Mouse (Mus musculus) stomach, embryonic 14.5 days (tissue): ENCODE measurements around the gene Pnmal2. TPM values are rescaled to one million over a fixed set of nuclear protein-coding genes. Genes with fewer than 3 reads are reported as not detected.

Source experiments
- ATAC-seq: fragments of 200-750 bp; cut with Nextera tagmentation; 2 replicates; pipeline ENCODE4 v1.8.0; 2017; ENCODE audit warnings: low read depth, moderate TSS enrichment; ENCODE audit not compliant: insufficient number of reproducible peaks, insufficient read depth, low FRiP score
- H3K27ac ChIP-seq: fragments of 300-500 bp; sonication (generic); 2 replicates; pipeline ENCODE4 v1.5.1; 2014; ENCODE audit warnings: mild to moderate bottlenecking, low read length, moderate library complexity, mixed read lengths
- H3K27me3 ChIP-seq: fragments of 300-500 bp; sonication (generic); 2 replicates; pipeline ENCODE4 v1.6.1; 2014; ENCODE audit warnings: low read length, control low read depth, mixed read lengths; ENCODE audit not compliant: control insufficient read depth, insufficient read depth
- H3K36me3 ChIP-seq: fragments of 300-500 bp; sonication (generic); 2 replicates; pipeline ENCODE4 v1.6.1; 2014; ENCODE audit warnings: mild to moderate bottlenecking, control low read depth, low read length, moderate library complexity, mixed read lengths; ENCODE audit not compliant: control insufficient read depth, insufficient read depth
- H3K4me1 ChIP-seq: fragments of 300-500 bp; sonication (generic); 2 replicates; pipeline ENCODE4 v1.6.1; 2014; ENCODE audit warnings: low read length, control low read depth, mixed read lengths; ENCODE audit not compliant: control insufficient read depth, insufficient read depth
- H3K4me2 ChIP-seq: fragments of 300-500 bp; sonication (generic); replicated peaks from 2 replicates; pipeline ENCODE4 v1.6.1; 2014; ENCODE audit warnings: low read depth, low read length, control low read depth
- H3K4me3 ChIP-seq: fragments of 300-500 bp; sonication (generic); 2 replicates; pipeline ENCODE4 v1.5.1; 2014; ENCODE audit warnings: low read depth, low read length, control low read depth
- H3K9ac ChIP-seq: fragments of 300-500 bp; sonication (generic); replicated peaks from 2 replicates; pipeline ENCODE4 v1.6.1; 2014; ENCODE audit warnings: low read depth, mild to moderate bottlenecking, control low read depth, low read length, moderate library complexity, mixed read lengths
- H3K9me3 ChIP-seq: fragments of 300-500 bp; sonication (generic); 2 replicates; pipeline ENCODE4 v1.6.1; 2016; ENCODE audit warnings: low read depth, low read length, control low read depth; ENCODE audit not compliant: control insufficient read depth
- WGBS: fragments of 180-500 bp; shearing (Covaris S2); extraction: QIAGEN DNeasy Blood & Tissue Kit; methylation state at CpG from one replicate; pipeline ENCODE4 v1.1.7; 2014; 5-methylcytosine and 5-hydroxymethylcytosine counted together
- polyA plus RNA-seq: library from polyadenylated mRNA; unstranded; fragments of >200 nt; fragmentation: Nextera tagmentation; extraction: Ambion mirVana; gene quantifications from 2 replicates; pipeline ENCODE4 v1.2.1, GENCODE M21; 2014

Gene Pnmal2
- 8.6 and 8.8 TPM in 2 replicates for polyA plus RNA-seq

DNA sequence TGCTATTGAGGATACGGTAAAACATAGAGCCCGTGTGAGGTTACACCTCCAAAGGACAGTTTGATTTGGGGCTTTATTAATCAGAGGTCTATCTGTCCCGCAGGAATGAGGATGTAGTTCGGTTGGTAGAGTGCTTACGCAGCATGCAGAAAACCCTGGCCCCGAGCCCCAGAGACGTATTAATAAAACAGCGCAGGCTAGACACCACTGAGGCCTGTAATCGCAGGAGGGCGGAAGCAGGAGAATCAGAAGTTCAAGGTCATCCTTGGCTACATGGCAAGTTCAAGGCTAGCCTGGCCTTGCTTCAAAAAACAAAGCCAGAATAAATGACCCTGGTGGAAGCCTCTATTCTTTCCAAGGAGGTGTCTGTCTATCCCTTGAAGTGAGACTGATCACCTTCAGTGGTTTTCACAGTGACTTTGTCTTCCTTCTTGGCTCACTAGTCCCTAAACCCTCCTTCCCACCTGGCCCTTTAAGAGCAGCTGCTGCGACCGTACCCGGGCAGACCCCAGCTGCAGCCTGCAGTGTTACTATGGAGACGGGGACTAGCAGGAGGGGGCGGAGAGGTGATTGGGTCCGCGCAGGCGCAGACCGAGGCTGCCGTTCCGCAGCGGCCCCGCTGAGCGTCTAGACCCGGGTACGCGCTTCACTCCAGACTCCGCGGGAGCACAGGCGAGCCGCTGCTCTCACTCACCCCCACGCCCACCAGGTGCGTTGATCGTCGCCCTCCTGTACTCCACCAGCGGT lies at the start of gene Pnmal2:
Pnmal2 (plus strand) TSS at position 622 of the 747 bp plus-strand sequence.
- H3K4me3 ChIP-seq, result peak within 1 kb of the TSS; percentile 46
- H3K9me3 ChIP-seq, result no peaks in the 10 kb centered on the region
- H3K27me3 ChIP-seq, result peaks cover 20% of the 10 kb centered on the region
- H3K9ac ChIP-seq, result peak within 1 kb of the TSS; percentile 49
- H3K36me3 ChIP-seq, result no peaks in the 10 kb centered on the region
- H3K27ac ChIP-seq, result peak within 1 kb of the TSS; percentile 36; the same call in 1 of the 2 replicates
- peaks cover 52% of the 10 kb centered on the region for H3K4me1 ChIP-seq
- ATAC-seq, result peak; percentile 89
- peak within 1 kb of the TSS; percentile 82 for H3K4me2 ChIP-seq
- WGBS, result 13% methylated on average over 36 of the region's 36 CpGs

DNA sequence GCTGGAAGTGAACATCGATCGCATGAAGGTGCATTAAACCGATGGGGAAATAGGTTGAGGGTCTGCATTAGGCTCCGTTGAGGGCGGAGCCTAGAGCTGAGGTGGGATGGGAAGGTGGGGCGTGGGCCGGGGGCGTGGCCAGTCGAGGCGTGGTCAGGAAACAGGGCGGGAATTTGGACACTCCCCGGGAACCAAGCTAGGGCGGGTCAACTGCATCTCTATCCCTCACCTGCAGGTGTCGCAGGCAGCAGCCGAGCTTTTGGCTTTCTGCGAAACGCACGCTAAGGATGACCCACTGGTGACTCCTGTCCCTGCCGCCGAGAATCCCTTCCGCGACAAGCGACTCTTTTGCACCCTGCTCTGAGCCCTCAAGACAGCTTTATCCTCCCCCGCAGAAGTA lies 49.5 kb upstream of the Pnmal2 start:
- under 1% methylated on average over 24 of the region's 24 CpGs for WGBS
- Histone ChIP-seq H3K36me3 (no peaks in the 10 kb centered on the region), H3K4me2 (peak overlapping the region; percentile 40), H3K4me1 (peaks cover 20% of the 10 kb centered on the region; the same call in 1 of the 2 replicates), H3K9me3 (no peaks in the 10 kb centered on the region), H3K27ac (no peak overlapping the region), H3K27me3 (no peaks in the 10 kb centered on the region), H3K9ac (no peak overlapping the region), H3K4me3 (peak overlapping the region; percentile 9; the same call in 1 of the 2 replicates)
- ATAC-seq, result no peak

GRCm38 (mm10) chr7:16895511-16895910 lies 49.0 kb upstream of the Pnmal2 start:
- no peak for ATAC-seq
- Histone ChIP-seq H3K4me3 (peak overlapping the region; percentile 9; the same call in 1 of the 2 replicates), H3K36me3 (no peaks in the 10 kb centered on the region), H3K4me1 (peaks cover 18% of the 10 kb centered on the region; the same call in 1 of the 2 replicates), H3K9ac (no peak overlapping the region), H3K27ac (no peak overlapping the region), H3K27me3 (no peaks in the 10 kb centered on the region), H3K4me2 (peak overlapping the region; percentile 40), H3K9me3 (no peaks in the 10 kb centered on the region)
- 25% methylated on average over 10 of the region's 10 CpGs for WGBS

GRCm38 (mm10) chr7:16900526-16900925 lies 44.0 kb upstream of the Pnmal2 start:
- WGBS, result 42% methylated on average over 5 of the region's 5 CpGs
- H3K9ac ChIP-seq, result no peak overlapping the region

DNA sequence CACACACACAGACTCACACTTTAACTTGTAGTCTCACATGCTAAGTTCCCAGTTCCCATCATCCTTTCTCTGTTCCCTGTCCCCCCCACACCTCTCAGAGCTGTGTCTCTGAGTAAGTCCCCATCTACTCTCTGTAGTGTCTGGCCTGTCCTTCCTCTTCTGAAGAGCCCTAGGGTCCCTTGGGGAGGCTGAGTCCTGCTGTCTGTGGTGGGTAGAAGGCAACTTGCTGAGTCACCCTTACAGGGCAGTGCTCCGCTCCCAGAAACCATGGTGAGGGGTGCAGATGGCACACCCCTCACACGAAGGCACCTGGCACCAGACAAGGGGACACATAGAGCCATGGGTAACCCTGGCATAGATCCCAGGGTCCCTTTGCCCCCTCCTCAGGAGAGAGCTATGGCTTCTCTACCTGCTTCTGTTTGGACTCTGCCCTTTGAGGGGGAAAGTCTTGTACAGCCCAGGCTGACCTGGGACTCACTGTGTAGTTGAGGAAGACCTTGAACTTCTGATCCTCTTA lies 41.0 kb upstream of the Pnmal2 start:
- Histone ChIP-seq H3K36me3 (no peaks in the 10 kb centered on the region), H3K4me2 (no peak overlapping the region)
- no peak for ATAC-seq

More at GRCm38 (mm10) chr7:16900526-16900925, 44.0 kb upstream of the Pnmal2 start:
- H3K4me1 ChIP-seq, result peaks cover 7% of the 10 kb centered on the region
- no peaks in the 10 kb centered on the region for H3K27me3 ChIP-seq
- no peak overlapping the region for H3K27ac ChIP-seq
- H3K9me3 ChIP-seq, result no peaks in the 10 kb centered on the region
- H3K36me3 ChIP-seq, result no peaks in the 10 kb centered on the region
- H3K4me2 ChIP-seq, result no peak overlapping the region
- no peak for ATAC-seq
- no peak overlapping the region for H3K4me3 ChIP-seq

GRCm38 (mm10) chr7:16904120-16904675 lies 40.3 kb upstream of the Pnmal2 start:
- 39% methylated on average over 10 of the region's 10 CpGs for WGBS
- no peaks in the 10 kb centered on the region for H3K27me3 ChIP-seq
- H3K27ac ChIP-seq, result no peak overlapping the region
- H3K4me1 ChIP-seq, result peaks cover 35% of the 10 kb centered on the region
- H3K9me3 ChIP-seq, result no peaks in the 10 kb centered on the region
- H3K36me3 ChIP-seq, result no peaks in the 10 kb centered on the region
- H3K4me3 ChIP-seq, result no peak overlapping the region
- no peak overlapping the region for H3K4me2 ChIP-seq
- no peak for ATAC-seq
- H3K9ac ChIP-seq, result no peak overlapping the region

More for the DNA sequence above, 41.0 kb upstream of the Pnmal2 start:
- no peaks in the 10 kb centered on the region for H3K27me3 ChIP-seq
- no peak overlapping the region for H3K27ac ChIP-seq
- no peak overlapping the region for H3K9ac ChIP-seq
- no peak overlapping the region for H3K4me3 ChIP-seq
- H3K9me3 ChIP-seq, result no peaks in the 10 kb centered on the region
- 85% methylated on average over 2 of the region's 2 CpGs for WGBS
- H3K4me1 ChIP-seq, result peaks cover 29% of the 10 kb centered on the region

- no peaks in the 10 kb centered on the region for H3K27me3 ChIP-seq
- peaks cover 38% of the 10 kb centered on the region for H3K4me1 ChIP-seq
- H3K9ac ChIP-seq, result no peak overlapping the region
- no peaks in the 10 kb centered on the region for H3K9me3 ChIP-seq
- WGBS, result 45% methylated on average over 9 of the region's 9 CpGs
- peak overlapping the region; percentile 48; the same call in 1 of the 2 replicates for H3K27ac ChIP-seq
- ATAC-seq, result no peak
- no peaks in the 10 kb centered on the region for H3K36me3 ChIP-seq
- no peak overlapping the region for H3K4me2 ChIP-seq
- no peak overlapping the region for H3K4me3 ChIP-seq
Observed at GRCm38 (mm10) chr7:16905491-16906021, 38.9 kb upstream of the Pnmal2 start.

DNA sequence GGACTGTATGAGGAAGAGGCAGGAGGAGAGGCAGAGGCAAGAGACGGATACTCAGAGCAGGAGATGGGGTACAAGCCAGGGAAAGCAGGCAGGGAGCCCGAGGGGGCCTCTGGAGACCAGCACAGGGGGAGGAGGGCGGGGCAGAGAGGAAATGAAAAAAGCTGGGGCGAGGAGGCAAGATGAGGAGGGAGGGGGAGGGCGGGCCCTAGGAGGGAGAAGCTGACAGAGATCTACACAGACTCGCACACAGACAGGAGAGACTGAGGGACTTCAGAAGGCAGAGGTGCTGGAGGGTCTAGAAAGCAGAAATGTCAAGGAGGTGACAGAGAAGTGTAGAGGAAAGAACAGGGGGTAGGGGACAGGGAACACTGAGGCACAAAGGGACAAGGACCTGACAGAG lies 38.2 kb upstream of the Pnmal2 start, which contains the start of gene Ptgir:
Ptgir (plus strand) TSS at position 210 of the 400 bp plus-strand sequence.
- Histone ChIP-seq H3K4me3 (no peak within 1 kb of the TSS), H3K9me3 (no peaks in the 10 kb centered on the region), H3K27ac (peak within 1 kb of the TSS; percentile 48; the same call in 1 of the 2 replicates), H3K9ac (no peak within 1 kb of the TSS; the same call in 1 of the 2 replicates), H3K27me3 (no peaks in the 10 kb centered on the region), H3K36me3 (no peaks in the 10 kb centered on the region), H3K4me1 (peaks cover 38% of the 10 kb centered on the region), H3K4me2 (0 out of 2 replicates have a peak within 1 kb of the TSS, but pooled peaks have one; percentile 15)
- WGBS, result 11% methylated on average over 6 of the region's 6 CpGs
- ATAC-seq, result no peak
